Mouse (Mus musculus) megakaryocyte, embryonic 14.5 days (primary cell): ENCODE data around the gene Senp3.

Experiments
- FLI1 ChIP-seq: IDR thresholded peaks from 2 replicates; pipeline ENCODE4 v1.6.1; 2012; ENCODE audit warnings: low read length, inconsistent platforms, mixed read lengths
- GATA1 ChIP-seq: IDR thresholded peaks from 3 replicates; pipeline ENCODE4 v1.6.1; 2012; ENCODE audit warnings: mixed read lengths, low read length, inconsistent platforms, borderline replicate concordance

DNA sequence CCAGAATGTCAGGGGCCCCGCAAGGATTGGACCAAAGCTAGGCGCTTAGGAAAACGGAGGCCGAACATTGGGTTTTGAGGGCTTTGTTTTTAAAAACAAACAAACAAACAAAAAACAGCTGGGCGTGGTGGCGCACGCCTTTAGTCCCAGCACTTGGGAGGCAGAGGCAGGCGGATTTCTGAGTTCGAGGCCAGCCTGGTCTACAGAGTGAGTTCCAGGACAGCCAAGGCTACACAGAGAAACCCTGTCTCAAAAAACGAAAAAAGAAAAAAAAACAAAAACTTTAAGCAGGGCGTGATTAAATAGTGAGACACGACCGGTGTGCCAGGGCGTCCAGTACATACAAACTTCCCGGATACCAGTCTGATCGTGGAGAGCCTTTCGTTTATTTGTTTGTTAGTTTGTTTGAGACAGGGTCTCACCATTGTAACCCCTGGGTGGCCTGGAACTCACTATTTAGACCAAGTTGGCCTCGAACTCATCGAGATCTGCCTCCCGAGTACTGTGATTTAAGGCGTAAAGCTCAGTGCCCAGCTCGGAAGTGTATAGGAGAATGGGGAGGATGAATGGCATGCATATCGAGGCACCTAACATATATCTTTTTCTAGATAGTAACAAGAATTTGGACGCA lies 440 bp upstream of the Senp3 start:
- TF ChIP-seq GATA1: no peak
- TF ChIP-seq FLI1: no peak
